Mouse (Mus musculus) lung, embryonic 14.5 days (tissue): ENCODE measurements at regions not wholly inside any gene's neighbourhood (a gene's known extent, or its start where the extent isn't known, plus 50 kb on each side); places are given as distances from the start of the nearest gene placed in this dataset.

Experiments
- ATAC-seq: fragments of 200-750 bp; cut with Nextera tagmentation; 2 replicates; pipeline ENCODE4 v1.8.0; 2017; ENCODE audit warnings: mild to moderate bottlenecking, moderate TSS enrichment, moderate library complexity; ENCODE audit not compliant: insufficient read depth
- DNase-seq: peaks from one replicate; pipeline ENCODE4 v3.0.0-alpha.2; 2015
- H3K27ac ChIP-seq: fragments of 300-500 bp; sonication (generic); 2 replicates; pipeline ENCODE4 v1.5.1; 2014; ENCODE audit warnings: low read depth, mild to moderate bottlenecking, moderate library complexity
- H3K27me3 ChIP-seq: fragments of 300-500 bp; sonication (generic); 2 replicates; pipeline ENCODE4 v1.6.1; 2014; ENCODE audit warnings: low read length, control low read depth; ENCODE audit not compliant: insufficient read depth
- H3K36me3 ChIP-seq: fragments of 300-500 bp; sonication (generic); 2 replicates; pipeline ENCODE4 v1.6.1; 2014; ENCODE audit warnings: control low read depth; ENCODE audit not compliant: insufficient read depth
- H3K4me1 ChIP-seq: fragments of 300-500 bp; sonication (generic); 2 replicates; pipeline ENCODE4 v1.6.1; 2014; ENCODE audit warnings: antibody characterized with exemption, control low read depth; ENCODE audit not compliant: insufficient read depth
- H3K4me2 ChIP-seq: fragments of 300-500 bp; sonication (generic); 2 replicates; pipeline ENCODE4 v1.6.1; 2014; ENCODE audit warnings: mild to moderate bottlenecking
- H3K4me3 ChIP-seq: fragments of 300-500 bp; sonication (generic); 2 replicates; pipeline ENCODE4 v1.5.1; 2014; ENCODE audit warnings: low read depth, low read length
- H3K9ac ChIP-seq: fragments of 300-500 bp; sonication (generic); 2 replicates; pipeline ENCODE4 v1.6.1; 2014
- H3K9me3 ChIP-seq: fragments of 300-500 bp; sonication (generic); 2 replicates; pipeline ENCODE4 v1.6.1; 2016; ENCODE audit warnings: low read depth, low read length, control low read depth
- CTCF ChIP-seq: IDR thresholded peaks from 2 replicates; pipeline ENCODE4 v1.5.1; 2016; ENCODE audit warnings: antibody characterized with exemption, low read depth
- whole genome bisulfite sequencing: fragments of 180-500 bp; shearing (Covaris S2); extraction: QIAGEN DNeasy Blood & Tissue Kit; methylation state at CpG from one replicate; pipeline ENCODE4 v1.1.7; 2014; 5-methylcytosine and 5-hydroxymethylcytosine counted together

DNA sequence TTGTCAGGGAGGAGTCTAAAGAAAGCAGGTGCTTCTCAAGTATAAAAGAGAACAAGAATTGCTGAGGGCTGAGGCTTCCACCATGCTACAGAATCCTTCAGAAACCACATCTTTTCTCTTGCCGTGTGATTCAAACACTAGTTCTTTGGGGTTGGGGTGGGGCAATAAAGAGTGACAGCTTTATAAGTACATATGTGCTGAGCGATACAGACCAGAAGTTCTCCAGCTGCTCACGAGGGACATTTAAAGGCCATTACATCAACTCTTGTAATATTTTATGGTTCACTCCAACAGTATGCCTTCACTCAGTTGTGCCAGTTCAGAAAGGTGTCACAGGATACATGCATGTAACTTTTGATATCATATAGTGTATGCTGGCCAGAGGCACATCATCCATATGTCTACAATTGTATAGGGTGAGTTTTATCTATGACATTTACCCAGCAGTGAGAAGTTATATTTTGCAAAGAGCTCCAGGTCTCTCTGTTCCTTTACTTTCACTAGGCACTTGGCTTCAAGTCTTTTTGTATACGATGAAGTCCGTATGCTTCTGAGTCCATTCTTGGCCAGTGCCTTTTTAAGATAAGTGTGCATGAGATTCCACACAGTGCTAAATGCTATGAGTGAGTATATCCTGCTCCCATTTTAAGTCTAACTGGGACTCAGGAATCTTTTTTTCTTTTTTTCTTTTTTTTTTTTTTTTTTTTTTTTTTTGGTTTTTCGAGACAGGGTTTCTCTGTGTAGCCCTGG is 341.8 kb downstream of the Brinp1 start:
- ATAC-seq = peak; percentile 35; the same call in 1 of the 2 replicates
- TF ChIP-seq CTCF = no peak
- peak; percentile 24 for DNase-seq
- H3K9ac ChIP-seq = no peak overlapping the region
- no peaks in the 10 kb centered on the region for H3K4me1 ChIP-seq
- H3K4me2 ChIP-seq = no peak overlapping the region
- H3K36me3 ChIP-seq = no peaks in the 10 kb centered on the region
- 73% methylated on average over 5 of the region's 6 CpGs for WGBS
- H3K27ac ChIP-seq = no peak overlapping the region
- H3K27me3 ChIP-seq = no peaks in the 10 kb centered on the region
- no peak overlapping the region for H3K4me3 ChIP-seq
- no peaks in the 10 kb centered on the region for H3K9me3 ChIP-seq

GRCm38 (mm10) chr4:68595256-68595655 is 358.9 kb downstream of the Brinp1 start:
- DNase-seq (peak; percentile 14), ATAC-seq (no peak)
- H3K4me2 ChIP-seq = no peak overlapping the region
- WGBS = 69% methylated on average over 1 of the region's 1 CpGs
- no peaks in the 10 kb centered on the region for H3K9me3 ChIP-seq
- no peak for TF ChIP-seq CTCF
- no peak overlapping the region for H3K4me3 ChIP-seq
- H3K27me3 ChIP-seq = no peaks in the 10 kb centered on the region
- H3K27ac ChIP-seq = no peak overlapping the region
- no peaks in the 10 kb centered on the region for H3K4me1 ChIP-seq
- H3K36me3 ChIP-seq = no peaks in the 10 kb centered on the region
- H3K9ac ChIP-seq = no peak overlapping the region

DNA sequence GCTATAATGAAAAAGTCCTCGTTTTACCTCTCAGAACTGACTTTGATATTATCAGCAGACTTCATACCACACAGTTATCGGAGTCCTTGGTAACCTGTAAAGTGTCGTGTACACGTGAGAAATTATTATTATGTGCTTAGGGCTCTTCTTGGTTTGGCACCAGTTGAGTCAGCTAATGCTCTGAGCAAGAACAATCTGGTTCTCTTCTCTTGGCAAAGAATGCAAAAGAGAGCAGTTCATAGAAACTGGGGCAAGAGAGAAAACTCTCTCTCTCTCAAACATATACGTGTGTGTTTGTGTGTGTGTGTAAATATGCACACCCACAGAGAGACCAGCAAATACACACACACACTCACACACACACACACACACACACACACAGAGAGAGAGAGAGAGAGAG is 378.8 kb downstream of the Brinp1 start:
- ATAC-seq (no peak), DNase-seq (no peak)
- Histone ChIP-seq H3K9me3 (no peaks in the 10 kb centered on the region), H3K4me3 (no peak overlapping the region), H3K4me1 (no peaks in the 10 kb centered on the region), H3K36me3 (no peaks in the 10 kb centered on the region), H3K27ac (no peak overlapping the region), H3K9ac (no peak overlapping the region), H3K27me3 (no peaks in the 10 kb centered on the region), H3K4me2 (no peak overlapping the region)
- 73% methylated on average over 5 of the region's 5 CpGs for WGBS
- no peak for TF ChIP-seq CTCF

GRCm38 (mm10) chr4:68574610-68575167 is 379.5 kb downstream of the Brinp1 start:
- no peak overlapping the region for H3K27ac ChIP-seq

GRCm38 (mm10) chr4:68573333-68573732 is 380.9 kb downstream of the Brinp1 start:
- Histone ChIP-seq H3K9ac (no peak overlapping the region), H3K4me3 (no peak overlapping the region), H3K4me1 (no peaks in the 10 kb centered on the region), H3K27me3 (no peaks in the 10 kb centered on the region), H3K36me3 (no peaks in the 10 kb centered on the region), H3K4me2 (no peak overlapping the region), H3K9me3 (no peaks in the 10 kb centered on the region), H3K27ac (no peak overlapping the region)
- no peak for TF ChIP-seq CTCF
- ATAC-seq = peak; percentile 90
- WGBS = 28% methylated on average over 3 of the region's 3 CpGs
- DNase-seq = peak; percentile 87

More at GRCm38 (mm10) chr4:68574610-68575167, 379.5 kb downstream of the Brinp1 start:
- ATAC-seq (no peak), DNase-seq (peak; percentile 8)
- H3K4me3 ChIP-seq = no peak overlapping the region
- no peaks in the 10 kb centered on the region for H3K36me3 ChIP-seq
- H3K27me3 ChIP-seq = no peaks in the 10 kb centered on the region
- H3K4me1 ChIP-seq = no peaks in the 10 kb centered on the region
- 65% methylated on average over 4 of the region's 4 CpGs for WGBS
- H3K9ac ChIP-seq = no peak overlapping the region
- no peaks in the 10 kb centered on the region for H3K9me3 ChIP-seq
- H3K4me2 ChIP-seq = no peak overlapping the region
- TF ChIP-seq CTCF = no peak

- peak; percentile 10; the same call in 1 of the 2 replicates for ATAC-seq
These were observed 381.7 kb downstream of the Brinp1 start for GRCm38 (mm10) chr4:68572521-68572920.

GRCm38 (mm10) chr4:68536254-68536653 is 417.9 kb downstream of the Brinp1 start:
- no peaks in the 10 kb centered on the region for H3K4me1 ChIP-seq
- no peaks in the 10 kb centered on the region for H3K36me3 ChIP-seq
- peak; percentile 4 for DNase-seq
- no peak for ATAC-seq
- no peak overlapping the region for H3K4me2 ChIP-seq
- WGBS = 40% methylated on average over 3 of the region's 3 CpGs
- H3K9ac ChIP-seq = no peak overlapping the region
- no peak overlapping the region for H3K4me3 ChIP-seq
- TF ChIP-seq CTCF = no peak
- H3K27me3 ChIP-seq = no peaks in the 10 kb centered on the region
- no peaks in the 10 kb centered on the region for H3K9me3 ChIP-seq
- no peak overlapping the region for H3K27ac ChIP-seq

More at GRCm38 (mm10) chr4:68572521-68572920, 381.7 kb downstream of the Brinp1 start:
- Histone ChIP-seq H3K36me3 (no peaks in the 10 kb centered on the region), H3K9ac (no peak overlapping the region), H3K4me2 (no peak overlapping the region), H3K9me3 (no peaks in the 10 kb centered on the region), H3K4me1 (no peaks in the 10 kb centered on the region), H3K4me3 (no peak overlapping the region), H3K27ac (no peak overlapping the region), H3K27me3 (no peaks in the 10 kb centered on the region)
- TF ChIP-seq CTCF = no peak
- DNase-seq = peak; percentile 40
